Mouse (Mus musculus): ENCODE measurements at regions not wholly inside any gene's neighbourhood (a gene's known extent, or its start where the extent isn't known, plus 50 kb on each side); places are given as distances from the start of the nearest gene placed in this dataset.

DNA sequence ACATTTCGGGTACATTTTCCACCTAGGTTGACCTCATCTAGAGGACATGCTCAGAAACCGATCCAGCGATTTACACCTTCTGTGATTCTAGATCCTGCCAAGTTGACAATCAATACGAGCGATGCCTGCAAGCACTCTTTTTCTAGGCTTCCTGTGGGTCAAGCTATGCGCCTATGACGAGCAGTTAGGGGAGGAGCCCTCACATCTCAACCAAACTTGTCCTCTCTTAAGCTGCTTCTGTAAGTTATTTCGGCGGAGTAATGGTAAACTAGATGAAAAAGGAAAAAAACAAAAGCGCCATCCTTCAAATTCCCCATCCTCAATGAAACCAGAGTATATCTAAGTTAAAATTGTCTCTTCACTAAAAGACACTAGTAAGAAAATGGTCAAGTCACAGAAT, 858.5 kb downstream of the Zfp704 start:
- no peak for DNase-seq

DNA sequence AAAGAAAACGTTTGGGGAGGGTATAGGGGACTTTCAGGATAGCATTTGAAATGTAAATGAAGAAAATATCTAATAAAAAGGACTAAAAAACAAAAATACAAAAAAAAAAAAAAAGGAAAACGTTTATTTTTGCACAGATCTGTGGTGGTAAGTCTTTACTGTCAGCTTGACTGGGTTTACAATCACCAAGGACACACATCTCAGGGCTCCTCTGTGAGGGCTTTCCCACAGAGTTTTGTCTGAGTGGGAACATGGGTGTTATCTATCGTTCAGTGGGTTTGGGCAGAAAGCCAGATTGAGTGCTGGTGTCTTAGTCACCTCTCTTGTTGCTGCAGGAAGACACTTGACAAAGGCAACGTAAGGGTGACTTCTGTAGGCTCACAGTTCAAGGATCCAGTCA, 859.0 kb downstream of the Zfp704 start:
- DNase-seq, result no peak

DNA sequence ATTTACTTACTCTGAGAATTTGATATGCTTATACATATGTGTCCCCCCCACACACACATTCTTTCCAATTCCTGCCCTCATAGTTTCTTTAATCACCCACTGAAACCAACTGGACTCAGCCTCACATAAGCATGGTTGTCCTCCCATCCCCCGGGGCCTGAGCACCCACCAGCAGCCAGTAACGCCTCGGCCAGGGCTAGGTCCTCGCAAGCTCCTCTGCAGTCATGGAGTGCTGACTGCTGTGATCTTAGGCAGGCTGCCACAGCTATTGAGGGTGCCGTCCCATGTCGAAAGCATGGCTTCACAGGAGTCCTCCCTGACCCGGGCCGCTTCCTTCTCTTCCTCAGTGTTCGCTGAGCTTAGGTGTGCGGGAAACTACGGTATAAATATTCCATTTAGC, 859.7 kb downstream of the Zfp704 start:
- DNase-seq, result no peak

DNA sequence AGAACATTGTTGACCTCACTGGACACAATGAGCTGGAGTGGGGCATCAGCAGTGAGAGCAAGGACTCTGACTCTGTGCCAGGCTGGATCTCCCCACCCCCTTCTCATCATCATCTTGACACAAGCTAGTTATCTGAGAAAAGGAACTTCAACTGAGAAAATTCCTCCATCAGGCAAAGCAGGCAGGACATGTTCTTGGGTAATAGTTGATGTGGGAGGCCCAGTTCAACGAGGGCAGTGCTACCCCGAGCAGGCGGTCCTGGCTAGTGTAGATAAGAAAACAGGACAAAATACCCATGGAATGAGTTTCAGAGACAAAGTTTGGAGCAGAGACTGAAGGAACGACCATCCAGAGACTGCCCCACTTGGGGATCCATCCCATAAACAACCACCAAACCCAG, 862.7 kb downstream of the Zfp704 start:
- no peak for DNase-seq

DNA sequence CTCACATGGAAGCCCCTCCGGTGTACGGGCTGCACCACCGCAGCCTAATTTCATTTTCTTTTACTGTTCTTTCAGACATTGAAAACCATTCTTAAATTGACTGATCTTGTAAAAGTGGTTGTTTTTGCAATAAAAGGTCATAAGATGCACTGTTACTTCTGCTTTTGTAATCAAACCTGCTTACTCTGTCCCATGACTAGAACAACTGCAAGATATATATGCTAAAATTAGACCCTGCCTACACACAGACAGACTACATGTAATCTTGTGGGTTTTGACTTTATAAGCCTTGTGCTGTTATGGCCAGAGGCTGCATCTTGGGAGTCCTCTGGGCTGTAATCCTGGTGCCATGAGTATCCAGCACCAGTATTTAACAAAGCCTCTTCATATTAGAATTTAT, 863.2 kb downstream of the Zfp704 start:
- DNase-seq, result no peak

DNA sequence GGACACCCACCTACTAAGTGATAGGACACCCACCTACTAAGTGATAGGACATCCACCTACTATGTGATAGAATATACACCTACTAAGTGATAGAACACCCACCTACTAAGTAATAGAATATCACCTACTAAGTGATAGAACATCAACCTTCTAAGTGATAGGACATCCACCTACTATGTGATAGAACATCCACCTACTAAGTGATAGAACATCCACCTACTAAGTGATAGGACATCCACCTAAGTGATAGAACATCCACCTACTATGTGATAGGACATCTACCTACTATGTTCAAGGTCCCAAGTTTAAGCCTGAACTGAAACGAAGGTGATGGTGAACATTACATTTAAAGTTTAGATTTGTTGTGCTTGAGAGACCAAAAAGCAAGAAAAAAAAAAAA, 863.8 kb downstream of the Zfp704 start:
- DNase-seq, result no peak

DNA sequence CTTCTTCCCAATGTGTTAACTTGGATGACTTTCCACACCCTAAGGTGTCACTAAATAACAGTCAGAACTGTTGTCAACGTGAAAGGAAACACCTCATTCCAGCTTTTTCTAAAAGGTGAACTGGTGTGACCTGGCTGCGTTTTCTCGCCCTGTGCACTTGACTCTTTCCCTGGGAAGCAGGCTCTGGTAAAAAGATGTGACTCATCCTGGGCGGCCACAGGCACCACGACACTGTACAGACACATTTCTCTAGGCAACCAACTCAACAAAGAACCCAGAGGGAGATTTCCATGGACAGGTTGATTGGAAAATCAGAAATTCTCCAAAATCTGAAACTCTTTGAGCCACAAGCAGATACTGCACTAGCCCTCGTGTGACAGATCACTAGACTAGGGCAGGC, 865.0 kb downstream of the Zfp704 start:
- no peak for DNase-seq

DNA sequence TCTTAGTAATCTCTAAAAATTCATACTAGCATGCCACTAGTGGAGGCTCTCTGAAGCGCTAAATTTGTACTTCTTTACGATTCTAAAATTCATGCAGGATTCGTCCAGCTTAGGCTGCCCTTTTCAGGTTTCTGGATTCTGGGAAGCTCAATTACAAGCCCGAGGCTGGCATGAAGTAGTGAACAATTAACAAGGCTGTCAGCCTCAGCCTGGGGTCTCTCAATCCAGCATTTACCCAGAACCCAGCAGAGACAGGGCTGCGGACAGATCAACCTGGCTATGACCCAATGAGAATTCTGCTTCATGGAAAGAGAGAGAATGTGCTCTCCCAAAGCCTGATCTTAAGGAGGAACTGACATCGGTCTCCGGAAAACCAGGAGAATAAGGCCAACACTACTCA, 866.2 kb downstream of the Zfp704 start:
- no peak for DNase-seq

DNA sequence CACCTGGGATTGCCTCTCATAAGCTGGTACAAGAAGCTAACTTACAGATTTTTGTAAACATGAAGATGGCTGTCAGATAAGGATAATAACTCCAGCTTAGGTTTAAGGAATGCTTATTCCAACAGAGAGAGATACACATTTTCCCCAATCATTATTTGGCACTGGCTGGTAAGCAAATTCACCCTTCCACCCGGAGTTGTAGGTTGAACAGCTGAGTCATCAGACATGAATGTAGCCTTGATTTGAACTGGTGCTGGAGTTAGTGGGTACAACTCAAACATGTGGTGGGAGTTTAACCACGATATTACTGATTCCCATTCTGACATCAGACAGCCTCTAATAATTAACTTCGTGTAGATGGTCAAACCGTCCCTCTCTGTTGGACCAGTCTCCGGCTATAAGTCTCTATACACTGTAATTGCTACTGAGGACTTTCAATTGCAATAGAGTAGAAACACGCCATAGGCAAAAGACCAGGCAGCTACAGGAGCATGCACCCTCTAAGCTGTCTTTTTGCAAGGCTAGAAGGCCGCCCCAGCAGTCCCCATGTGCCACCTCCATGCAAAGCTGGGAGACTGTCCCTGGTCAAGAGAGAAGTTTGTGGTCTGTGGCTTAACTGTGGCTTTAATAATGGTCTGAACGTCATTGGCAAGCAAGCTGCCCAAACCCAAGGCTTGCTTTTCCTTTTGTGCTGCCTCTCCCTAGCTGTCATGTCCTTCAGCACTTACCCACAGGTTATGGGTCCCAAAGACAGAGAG, 868.4 kb downstream of the Zfp704 start:
- DNase-seq, result no peak

DNA sequence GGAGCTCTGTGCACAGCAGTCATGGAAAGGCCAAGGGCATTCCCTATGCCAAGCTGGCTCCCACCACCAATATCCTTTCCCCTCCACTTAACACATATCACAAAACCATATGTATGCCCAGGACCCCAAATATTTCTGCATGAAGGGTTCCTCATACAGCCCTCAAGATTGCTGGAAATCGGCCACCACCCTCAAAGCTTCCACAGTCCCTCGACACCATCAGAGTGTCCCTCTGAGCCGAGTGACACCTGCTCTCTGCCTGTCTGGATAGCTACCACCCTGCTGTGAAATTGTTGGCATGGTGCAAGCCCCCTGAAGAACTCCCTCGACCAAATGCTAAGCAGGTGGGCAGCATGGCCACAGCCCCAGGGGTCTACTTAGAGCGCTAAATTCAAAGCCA, 869.2 kb downstream of the Zfp704 start:
- no peak for DNase-seq

DNA sequence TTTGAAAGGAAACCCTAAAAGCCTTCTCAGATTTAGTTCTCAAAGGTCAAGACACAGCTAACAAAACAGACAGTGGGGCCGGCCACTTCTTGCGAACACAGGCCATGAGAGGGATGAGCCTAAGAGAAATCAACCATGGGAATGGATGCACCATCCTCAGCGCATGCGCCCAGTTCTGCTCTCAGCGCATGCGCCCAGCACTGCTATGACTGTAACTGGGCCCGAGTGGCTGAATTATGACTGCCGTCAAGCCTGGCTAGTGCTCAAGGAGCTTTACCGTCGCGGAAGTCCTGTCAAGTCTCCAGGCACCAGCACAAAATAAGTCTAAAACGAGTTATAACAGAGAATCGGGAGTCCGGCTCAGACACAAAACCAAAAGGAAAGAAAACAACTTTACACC, 870.6 kb downstream of the Zfp704 start:
- no peak for DNase-seq

DNA sequence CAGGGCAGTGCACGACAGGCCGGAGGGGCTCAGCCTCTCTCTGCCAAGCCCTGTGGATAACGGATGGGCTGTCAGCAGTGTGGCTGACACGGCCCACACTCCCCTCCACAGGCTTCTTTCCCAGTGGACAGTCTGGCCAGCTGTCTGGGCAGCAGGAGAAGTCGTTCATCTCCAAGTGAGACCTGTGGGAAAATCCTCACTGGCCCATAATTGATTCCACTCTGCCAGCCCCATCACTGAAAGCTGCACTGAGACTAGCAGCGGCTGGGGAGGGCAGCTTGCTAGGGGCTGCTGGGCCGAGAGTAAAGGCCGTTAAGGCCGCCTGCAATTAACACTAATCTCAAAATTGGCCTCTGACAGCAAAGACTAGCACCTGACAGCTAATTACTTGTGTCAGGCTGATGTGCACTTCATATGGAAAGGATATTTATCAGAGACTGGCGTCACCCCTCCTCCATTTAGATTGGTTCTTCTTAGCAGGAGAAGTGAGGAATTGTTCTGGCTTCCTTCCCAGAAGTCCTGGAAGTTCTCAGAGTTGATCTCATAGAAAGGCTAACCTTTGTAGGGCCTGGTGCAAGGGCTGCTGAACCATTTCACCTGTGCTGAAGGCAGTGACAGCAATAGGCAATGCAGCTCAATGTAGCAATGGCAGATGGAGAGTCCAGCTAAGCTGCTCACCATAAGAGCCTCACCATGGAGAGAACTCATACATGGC, 873.5 kb downstream of the Zfp704 start:
- DNase-seq, result no peak

DNA sequence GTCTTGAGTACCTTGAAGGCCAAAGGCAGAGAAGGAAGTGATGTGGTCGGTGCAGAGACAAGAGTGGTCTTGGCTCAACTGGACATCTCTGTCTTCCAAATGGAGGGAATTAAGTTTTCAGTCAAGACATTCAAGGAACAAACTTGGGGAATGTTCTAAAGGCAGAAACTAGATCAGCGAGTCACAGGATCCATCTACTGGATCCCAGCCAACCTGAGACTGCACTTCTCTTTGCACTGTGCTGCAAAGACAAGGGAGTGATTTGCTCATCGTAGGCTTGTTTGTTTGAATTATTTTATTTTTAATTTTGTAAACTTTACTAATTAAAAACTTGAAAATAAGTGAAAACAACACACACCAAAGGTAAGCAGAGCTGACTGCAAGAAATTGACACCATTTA, 875.8 kb downstream of the Zfp704 start:
- DNase-seq, result no peak

DNA sequence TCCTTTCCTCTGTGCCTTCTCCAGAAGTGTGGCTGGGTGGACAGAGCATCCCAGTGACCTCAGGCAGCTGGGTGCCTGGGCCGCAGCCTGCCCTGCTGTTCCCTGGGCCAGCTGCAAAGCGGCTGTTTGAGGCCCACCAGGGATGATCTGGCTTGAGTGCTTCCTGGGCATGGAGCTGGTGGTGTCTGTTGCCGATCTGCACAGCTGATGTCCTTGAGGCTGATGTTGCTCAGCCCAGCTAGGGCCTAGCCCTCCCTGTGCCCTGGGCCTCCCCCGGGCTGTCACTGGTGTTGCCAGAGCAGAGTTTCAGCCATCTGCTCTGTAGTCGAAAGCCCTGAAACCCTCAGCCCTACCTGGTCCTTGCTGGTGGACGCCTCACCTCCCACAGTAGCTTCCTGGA, 878.5 kb downstream of the Zfp704 start:
- no peak for DNase-seq

DNA sequence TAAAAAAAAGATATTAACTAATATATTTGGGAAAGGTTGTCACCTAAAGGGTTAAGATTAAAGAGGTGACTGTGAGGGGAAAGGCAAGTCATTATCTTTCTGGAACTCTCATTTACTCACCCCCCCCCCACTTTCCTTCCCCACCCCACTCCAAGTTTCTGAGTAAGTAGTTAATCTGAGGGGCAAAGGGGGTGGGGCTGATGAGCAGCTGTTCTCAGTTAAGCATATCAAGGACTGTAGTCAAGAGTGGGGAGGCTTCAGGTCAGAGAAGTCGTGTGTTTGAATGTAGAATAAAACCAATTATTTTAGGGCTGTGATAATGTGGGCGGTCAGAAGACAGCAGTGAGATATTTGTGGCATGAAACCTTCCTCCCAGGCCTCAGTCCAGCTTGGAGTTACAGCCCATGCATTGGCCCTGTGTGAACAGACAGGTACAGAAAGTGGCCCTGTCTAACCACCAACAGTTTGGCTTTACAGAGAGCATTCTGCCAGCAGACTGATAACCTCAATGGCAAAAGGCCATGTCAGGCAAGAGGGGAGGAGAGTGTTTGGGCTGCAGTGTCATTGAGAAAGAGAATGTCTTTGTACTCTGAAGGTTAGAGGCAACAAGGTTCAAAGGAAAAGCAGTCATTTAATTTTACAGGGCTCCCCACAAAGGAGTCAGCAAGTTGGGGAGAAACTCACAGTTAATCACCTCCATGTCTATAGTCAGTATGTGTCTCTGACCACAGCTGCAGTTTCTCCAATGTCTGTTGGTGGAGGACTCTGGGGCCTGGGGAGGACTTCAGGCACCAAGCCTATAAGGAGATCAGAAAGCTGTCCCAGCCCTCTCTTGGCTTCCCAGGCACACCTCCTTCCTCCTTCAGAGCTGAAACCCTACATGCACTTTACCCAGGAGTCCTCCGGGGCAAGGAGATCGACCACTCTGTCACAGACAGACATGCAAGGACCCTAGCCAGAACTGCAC, 888.0 kb downstream of the Zfp704 start:
- no peak for DNase-seq

DNA sequence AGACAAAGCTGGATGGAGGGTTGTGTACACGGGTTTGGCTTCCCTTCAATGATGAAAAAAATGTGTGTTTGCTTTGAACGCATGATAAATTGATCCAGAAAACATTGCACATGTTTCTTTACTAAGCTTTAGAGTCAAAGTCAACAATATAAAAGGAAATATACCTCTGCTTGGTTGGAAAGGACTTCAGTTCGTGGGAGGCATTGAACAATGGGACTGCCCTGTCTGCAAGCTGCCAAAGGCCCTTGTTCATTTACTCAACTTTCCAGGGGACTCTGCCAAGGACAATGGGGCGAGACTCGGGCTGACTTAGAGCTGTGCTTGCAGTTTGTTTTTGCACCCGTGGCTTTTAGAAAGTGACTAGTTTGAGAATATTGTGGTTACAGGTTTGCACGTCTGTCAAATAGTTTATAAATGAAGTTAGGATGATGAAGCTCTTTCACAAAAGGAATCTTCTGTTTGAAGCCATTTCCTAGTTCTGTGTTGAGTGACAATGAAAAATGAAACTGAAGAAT, 889.2 kb downstream of the Zfp704 start:
- DNase-seq, result no peak

DNA sequence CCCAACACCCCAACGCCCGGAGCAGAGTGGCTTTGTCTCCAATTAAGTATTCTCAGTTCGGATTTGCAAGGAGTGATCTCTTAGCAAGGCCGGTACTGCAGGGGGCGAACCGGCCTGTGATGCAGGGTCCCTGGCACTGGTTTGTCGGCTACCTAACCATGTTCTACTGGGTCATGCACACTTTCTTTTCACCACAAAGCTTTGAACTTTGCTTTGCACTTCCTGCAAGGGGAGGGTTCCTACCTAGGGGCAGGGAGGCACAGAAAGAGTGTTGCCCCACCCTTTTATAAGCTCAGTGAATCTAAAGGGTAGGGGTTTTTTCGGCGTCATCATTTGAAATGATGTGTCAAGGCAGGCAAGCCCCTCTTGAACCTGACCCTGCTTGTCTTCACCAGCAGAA, 891.7 kb downstream of the Zfp704 start:
- no peak for DNase-seq

DNA sequence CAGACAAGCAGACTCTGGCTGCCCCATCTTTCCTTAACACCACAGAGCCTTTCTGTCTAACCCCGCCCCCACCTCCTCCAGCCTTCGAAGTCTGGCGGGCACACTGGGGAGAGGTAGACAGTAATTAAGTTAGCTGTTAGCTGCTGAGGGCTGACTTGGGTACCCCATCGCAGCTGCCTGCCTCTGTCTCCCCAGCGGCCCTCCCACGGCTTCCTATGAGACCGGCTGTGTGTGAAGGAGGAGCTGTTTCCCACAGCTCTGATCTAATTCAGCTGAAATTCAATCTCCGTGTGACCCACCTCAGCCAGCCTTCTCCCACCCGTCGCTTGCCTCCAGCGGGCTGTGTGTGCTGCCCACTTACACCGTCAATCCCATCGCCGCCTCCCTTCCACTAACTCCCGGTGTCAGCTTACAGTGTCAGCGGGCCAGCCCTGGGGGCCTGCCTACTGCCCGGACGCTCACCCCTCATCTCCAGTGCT, 892.5 kb downstream of the Zfp704 start:
- peak; percentile 23 for DNase-seq
